Comparison of ENCODE assay signal across 8 mouse cellular contexts in genomic region chr19:37433895-37434262, GRCm38 (mm10). TPM values are rescaled to one million over a fixed set of nuclear protein-coding genes. Genes with fewer than 3 reads are reported as not detected.
DNase-seq lines count a peak whose midpoint lies in the region; ATAC-seq and TF ChIP-seq lines count a peak whose summit lies in the region.

No protein-coding gene starts in this region.

- no peak overlapping the region for H3K9ac ChIP-seq in embryonic facial prominence, embryonic 11.5 days (replicated peaks; ENCODE audit: low read length)
- H3K9ac ChIP-seq in liver, embryonic 16.5 days (ENCODE audit: low read depth, low read length), result peak overlapping the region; percentile 59

- H3K9me3 ChIP-seq in embryonic facial prominence, embryonic 11.5 days (replicated peaks; ENCODE audit: control insufficient read depth, low read length), result no peaks in the 10 kb centered on the region
- no peaks in the 10 kb centered on the region for H3K9me3 ChIP-seq in liver, embryonic 16.5 days (replicated peaks; ENCODE audit: control insufficient read depth, low read length)

- DNase-seq in testis, postnatal 10 days (ENCODE audit: low spot score), result no peak
- DNase-seq in embryonic facial prominence, embryonic 11.5 days (ENCODE audit: low spot score), result peak; percentile 49
- DNase-seq in induced T-regulatory cell, adult 2 months (ENCODE audit: low read depth), result peak; percentile 26
- peak; percentile 27 for DNase-seq in retina, postnatal 1 day
- DNase-seq in cerebellum, adult 8-10 months, result no peak
- DNase-seq in left cerebral cortex, adult 11 months (ENCODE audit: low spot score), result no peak

- no peak overlapping the region for H3K27ac ChIP-seq in testis, adult 2 months (ENCODE audit: control insufficient read depth, insufficient read depth, low read depth, low read length)
- H3K27ac ChIP-seq in embryonic facial prominence, embryonic 11.5 days (replicated peaks; ENCODE audit: low read depth, low read length), result no peak overlapping the region
- H3K27ac ChIP-seq in liver, embryonic 16.5 days (ENCODE audit: low read length), result peak overlapping the region; percentile 73

- H3K4me2 ChIP-seq in embryonic facial prominence, embryonic 11.5 days (ENCODE audit: low read depth, low read length), result peak overlapping the region; percentile 64
- H3K4me2 ChIP-seq in liver, embryonic 16.5 days (ENCODE audit: low read depth, low read length), result peak overlapping the region; percentile 66

- no peak for TF ChIP-seq POLR2A in testis, adult 2 months (IDR thresholded peaks at IDR 0.05; ENCODE audit: control insufficient read depth, low read depth, low read length)

- peaks cover 9% of the 10 kb centered on the region for H3K4me1 ChIP-seq in testis, adult 2 months (ENCODE audit: control insufficient read depth, insufficient read depth, low read length)
- H3K4me1 ChIP-seq in embryonic facial prominence, embryonic 11.5 days (ENCODE audit: control insufficient read depth, insufficient read depth, low read length), result no peaks in the 10 kb centered on the region; the same call in 1 of the 2 replicates
- H3K4me1 ChIP-seq in liver, embryonic 16.5 days (ENCODE audit: control insufficient read depth, low read depth, low read length), result peaks cover 3% of the 10 kb centered on the region

- peak overlapping the region; percentile 82 for H3K4me3 ChIP-seq in testis, adult 2 months (ENCODE audit: control insufficient read depth, low read depth, low read length)
- peak overlapping the region; percentile 40 for H3K4me3 ChIP-seq in embryonic facial prominence, embryonic 11.5 days (ENCODE audit: low read depth, low read length)
- H3K4me3 ChIP-seq in liver, embryonic 16.5 days (ENCODE audit: low read depth, low read length), result peak overlapping the region; percentile 74

- peaks cover 3% of the 10 kb centered on the region; the same call in 1 of the 2 replicates for H3K27me3 ChIP-seq in testis, adult 2 months (ENCODE audit: control insufficient read depth, insufficient read depth, low read length)
- peaks cover 59% of the 10 kb centered on the region for H3K27me3 ChIP-seq in embryonic facial prominence, embryonic 11.5 days (ENCODE audit: control insufficient read depth, insufficient read depth, low read length)
- peaks cover 50% of the 10 kb centered on the region for H3K27me3 ChIP-seq in liver, embryonic 16.5 days (ENCODE audit: control insufficient read depth, insufficient read depth, low read depth, low read length)

- TF ChIP-seq CTCF in testis, adult 2 months (IDR thresholded peaks at IDR 0.05; ENCODE audit: control insufficient read depth, insufficient read depth, insufficient replicate concordance, low read depth, low read length), result no peak

- no peaks in the 10 kb centered on the region for H3K36me3 ChIP-seq in testis, adult 2 months (ENCODE audit: control insufficient read depth, insufficient read depth, low read length)
- H3K36me3 ChIP-seq in embryonic facial prominence, embryonic 11.5 days (replicated peaks; ENCODE audit: control insufficient read depth, insufficient read depth, low read depth, low read length), result no peaks in the 10 kb centered on the region
- no peaks in the 10 kb centered on the region for H3K36me3 ChIP-seq in liver, embryonic 16.5 days (ENCODE audit: control insufficient read depth, insufficient read depth)

- WGBS in embryonic facial prominence, embryonic 11.5 days, result under 1% methylated on average over 14 of the region's 14 CpGs
- 1% methylated on average over 14 of the region's 14 CpGs for WGBS in liver, embryonic 16.5 days (ENCODE audit: insufficient replicate concordance)

- 0 out of 2 replicates have a peak, but pooled peaks have one; percentile 53 for ATAC-seq in embryonic facial prominence, embryonic 11.5 days (replicated peaks; ENCODE audit: insufficient number of reproducible peaks, low FRiP score, low TSS enrichment, low read depth)
- ATAC-seq in liver, embryonic 16.5 days (ENCODE audit: low read depth), result peak; percentile 28; the same call in 1 of the 2 replicates

RNA-seq across cellular contexts. Expression of gene Hhex, which starts 0.7 kb away (rescaled TPM):
- polyA plus RNA-seq in testis, adult 2 months (2012; rRNA removed), result 0.89 and 0.93 TPM in 2 replicates
- polyA plus RNA-seq in embryonic facial prominence, embryonic 11.5 days (2014; fragmentation: Nextera tagmentation; extraction: Ambion mirVana), result 3.9 and 4.0 TPM in 2 replicates
- 34.2 and 34.6 TPM in 2 replicates for polyA plus RNA-seq in liver, embryonic 16.5 days (2015; fragmentation: Nextera tagmentation; extraction: Ambion mirVana)

RNA-seq across cellular contexts. Expression of gene Kif11, which starts 57.7 kb away (rescaled TPM):
- 6.7 and 8.9 TPM in 2 replicates for polyA plus RNA-seq in testis, adult 2 months (2012; rRNA removed)
- polyA plus RNA-seq in embryonic facial prominence, embryonic 11.5 days (2014; fragmentation: Nextera tagmentation; extraction: Ambion mirVana), result 97.4 and 110 TPM in 2 replicates
- 50.1 and 54.8 TPM in 2 replicates for polyA plus RNA-seq in liver, embryonic 16.5 days (2015; fragmentation: Nextera tagmentation; extraction: Ambion mirVana)

Comparison
In these comparisons a context has a peak if more than half of its experiments do, and no peak if none do; other contexts are left out.
1. DNase-seq: peak in embryonic facial prominence, embryonic 11.5 days (single experiment), induced T-regulatory cell, adult 2 months (single experiment) and retina, postnatal 1 day (single experiment); none in testis, postnatal 10 days (single experiment), cerebellum, adult 8-10 months (single experiment) and left cerebral cortex, adult 11 months (single experiment).
2. Peak in every context shown above with its lines, with median percentiles within 50 percentile points of each other: H3K4me3 ChIP-seq.